Mouse (Mus musculus) myocyte (in vitro differentiated cells): ENCODE measurements around the gene Uqcr11. TPM values are rescaled to one million over a fixed set of nuclear protein-coding genes. Genes with fewer than 3 reads are reported as not detected.
A peak's percentile ranks its signal among the peaks of the same experiment; 100 is the strongest.

Experiments
- H3K27me3 ChIP-seq: one replicate; pipeline ENCODE4 v1.6.1; 2011; ENCODE audit not compliant: control insufficient read depth, insufficient read depth, insufficient read length
- H3K36me3 ChIP-seq: one replicate; pipeline ENCODE4 v1.6.1; 2011; ENCODE audit not compliant: control insufficient read depth, insufficient read depth
- H3K4me2 ChIP-seq: one replicate; pipeline ENCODE4 v1.6.1; 2011; ENCODE audit warnings: low read depth, control low read depth
- H3K4me3 ChIP-seq: one replicate; pipeline ENCODE4 v1.5.1; 2011; ENCODE audit warnings: mild to moderate bottlenecking, control low read depth, moderate library complexity
- H3K79me2 ChIP-seq: one replicate; pipeline ENCODE4 v1.6.1; 2011; ENCODE audit not compliant: control insufficient read depth, insufficient read depth
- H3ac ChIP-seq: one replicate; pipeline ENCODE4 v1.6.1; 2011; ENCODE audit not compliant: control insufficient read depth, insufficient read length
- CEBPB ChIP-seq: IDR thresholded peaks from 2 replicates; pipeline ENCODE4 v1.6.1; 2011; ENCODE audit warnings: mild to moderate bottlenecking, moderate library complexity; ENCODE audit not compliant: poor library complexity, insufficient read depth, severe bottlenecking
- E2F4 ChIP-seq: IDR thresholded peaks from one replicate; pipeline ENCODE4 v1.6.1; 2011; ENCODE audit warnings: mild to moderate bottlenecking, control low read depth, moderate library complexity; ENCODE audit not compliant: insufficient read depth
- MAX ChIP-seq: IDR thresholded peaks from one replicate; pipeline ENCODE4 v1.6.1; 2011; ENCODE audit warnings: low read depth, mild to moderate bottlenecking, control low read depth
- MYOD1 ChIP-seq, 3 experiments: IDR thresholded peaks; one replicate each; pipeline ENCODE4 v1.6.1; 2011; ENCODE audit warnings: control low read depth in 2 of 3, low read depth in 2 of 3, mild to moderate bottlenecking in 2 of 3, moderate library complexity in 1 of 3; ENCODE audit not compliant: insufficient read length in 2 of 3, control insufficient read depth in 1 of 3
- MYOG ChIP-seq, 3 experiments: IDR thresholded peaks; one replicate each; pipeline ENCODE4 v1.6.1; 2011; ENCODE audit warnings: control low read depth in 2 of 3, low read depth in 2 of 3, mild to moderate bottlenecking in 2 of 3; ENCODE audit not compliant: insufficient read length in 2 of 3, control insufficient read depth in 1 of 3, insufficient read depth in 1 of 3
- POLR2A ChIP-seq: IDR thresholded peaks from one replicate; pipeline ENCODE4 v1.6.1; 2011; ENCODE audit warnings: low read depth, mild to moderate bottlenecking, control low read depth, moderate library complexity; ENCODE audit not compliant: insufficient read length
- POLR2AphosphoS2 ChIP-seq: IDR thresholded peaks from one replicate; pipeline ENCODE4 v1.6.1; 2011; ENCODE audit warnings: low read depth, control low read depth; ENCODE audit not compliant: insufficient read length
- REST ChIP-seq: IDR thresholded peaks from one replicate; pipeline ENCODE4 v1.6.1; 2011; ENCODE audit warnings: mild to moderate bottlenecking, control low read depth, moderate library complexity; ENCODE audit not compliant: insufficient read depth, insufficient read length
- SRF ChIP-seq: IDR thresholded peaks from one replicate; pipeline ENCODE4 v1.6.1; 2011; ENCODE audit warnings: low read depth; ENCODE audit not compliant: control insufficient read depth, insufficient read length
- TCF12 ChIP-seq: IDR thresholded peaks from one replicate; pipeline ENCODE4 v1.6.1; 2011; ENCODE audit warnings: mild to moderate bottlenecking, control low read depth; ENCODE audit not compliant: poor library complexity, insufficient read depth, severe bottlenecking
- TCF3 ChIP-seq: IDR thresholded peaks from one replicate; pipeline ENCODE4 v1.6.1; 2011; ENCODE audit warnings: low read depth, control low read depth; ENCODE audit not compliant: insufficient read length
- USF1 ChIP-seq: IDR thresholded peaks from one replicate; pipeline ENCODE4 v1.6.1; 2011; ENCODE audit warnings: low read depth, mild to moderate bottlenecking, control low read depth, moderate library complexity
- polyA plus RNA-seq: library from polyadenylated mRNA; unstranded; fragments of >200 nt; fragmentation: generic; extraction: Trizol; gene quantifications from one replicate; pipeline ENCODE4 v1.2.1, GENCODE M21; 2012; ENCODE audit warnings: missing spikeins

The Uqcr11 gene
- polyA plus RNA-seq, 1 experiment = 1,247 TPM

- Histone ChIP-seq H3K27me3 (peaks cover 15% of the 10 kb centered on the region), H3K79me2 (no peaks in the 10 kb centered on the region), H3K36me3 (no peaks in the 10 kb centered on the region), H3K4me2 (no peak overlapping the region), H3K4me3 (no peak overlapping the region), H3ac (no peak overlapping the region)
- TF ChIP-seq REST = no peak
- peak in 1 of 3 experiments; percentile 4 for TF ChIP-seq MYOD1 (IDR thresholded peaks at IDR 0.05; ENCODE audit: control insufficient read depth in 1 of 3, insufficient read length in 2 of 3, low read depth in 2 of 3)
Observed at GRCm38 (mm10) chr10:80445898-80446601, 39.4 kb upstream of the Uqcr11 start.

GRCm38 (mm10) chr10:80445052-80445451 lies 38.4 kb upstream of the Uqcr11 start:
- H3K4me2 ChIP-seq = no peak overlapping the region
- H3K4me3 ChIP-seq = no peak overlapping the region
- no peak overlapping the region for H3ac ChIP-seq
- H3K79me2 ChIP-seq = no peaks in the 10 kb centered on the region
- H3K27me3 ChIP-seq = peaks cover 15% of the 10 kb centered on the region
- no peaks in the 10 kb centered on the region for H3K36me3 ChIP-seq
- TF ChIP-seq TCF3 = no peak
- TF ChIP-seq E2F4 = no peak
- TF ChIP-seq SRF = no peak
- TF ChIP-seq MAX = no peak
- TF ChIP-seq USF1 = no peak
- no peak for TF ChIP-seq REST
- no peak for TF ChIP-seq POLR2A
- no peak for TF ChIP-seq CEBPB
- TF ChIP-seq MYOG (IDR thresholded peaks at IDR 0.05; ENCODE audit: control insufficient read depth in 1 of 3, insufficient read depth in 1 of 3, insufficient read length in 2 of 3, low read depth in 2 of 3) = no peak
- no peak for TF ChIP-seq TCF12
- no peak for TF ChIP-seq MYOD1 (IDR thresholded peaks at IDR 0.05; ENCODE audit: control insufficient read depth in 1 of 3, insufficient read length in 2 of 3, low read depth in 2 of 3)
- TF ChIP-seq POLR2AphosphoS2 = no peak

GRCm38 (mm10) chr10:80444339-80445045 lies 37.9 kb upstream of the Uqcr11 start:
- H3ac ChIP-seq = no peak overlapping the region
- no peak overlapping the region for H3K4me3 ChIP-seq
- H3K4me2 ChIP-seq = no peak overlapping the region
- peaks cover 15% of the 10 kb centered on the region for H3K27me3 ChIP-seq
- TF ChIP-seq TCF3 (peak; percentile 92), MYOD1 (IDR thresholded peaks at IDR 0.05; ENCODE audit: control insufficient read depth in 1 of 3, insufficient read length in 2 of 3, low read depth in 2 of 3) (peak in 2 of 3 experiments; percentile 94 to 97), POLR2A (no peak), CEBPB (no peak), MYOG (IDR thresholded peaks at IDR 0.05; ENCODE audit: control insufficient read depth in 1 of 3, insufficient read depth in 1 of 3, insufficient read length in 2 of 3, low read depth in 2 of 3) (peak in 2 of 3 experiments; percentile 99), TCF12 (peak; percentile 31), REST (no peak), USF1 (no peak), POLR2AphosphoS2 (no peak), E2F4 (no peak), MAX (no peak), SRF (no peak)
- H3K36me3 ChIP-seq = no peaks in the 10 kb centered on the region
- no peaks in the 10 kb centered on the region for H3K79me2 ChIP-seq

- no peak overlapping the region for H3K4me3 ChIP-seq
- no peak overlapping the region for H3ac ChIP-seq
- H3K36me3 ChIP-seq = no peaks in the 10 kb centered on the region
- TF ChIP-seq TCF12 (no peak), MYOG (IDR thresholded peaks at IDR 0.05; ENCODE audit: control insufficient read depth in 1 of 3, insufficient read depth in 1 of 3, insufficient read length in 2 of 3, low read depth in 2 of 3) (no peak), SRF (no peak), POLR2A (no peak), E2F4 (no peak), POLR2AphosphoS2 (no peak), TCF3 (no peak), CEBPB (no peak), REST (no peak), MAX (no peak), USF1 (no peak), MYOD1 (IDR thresholded peaks at IDR 0.05; ENCODE audit: control insufficient read depth in 1 of 3, insufficient read length in 2 of 3, low read depth in 2 of 3) (no peak)
- H3K27me3 ChIP-seq = peaks cover 15% of the 10 kb centered on the region
- no peak overlapping the region for H3K4me2 ChIP-seq
- no peaks in the 10 kb centered on the region for H3K79me2 ChIP-seq
Observed at GRCm38 (mm10) chr10:80443575-80444278, 37.1 kb upstream of the Uqcr11 start.
